Mouse (Mus musculus) adrenal gland, adult 2 months (tissue): Measurements from ENCODE around the gene Gm21887. TPM values are rescaled to one million over a fixed set of nuclear protein-coding genes. Genes with fewer than 3 reads are reported as not detected.
"Not testable (repeated sequence)": the region's sequence is repeated elsewhere in the genome, so short reads cannot be mapped to it uniquely, and the experiment has no call there.

Experiments used
- DNase-seq: peaks from one replicate; pipeline ENCODE4 v3.0.0; 2021
- polyA plus RNA-seq: library from polyadenylated mRNA; depleted of rRNA; stranded (reverse); fragments of >200 nt; gene quantifications from 2 replicates; pipeline ENCODE4 v1.2.3, GENCODE M21; 2012
- total RNA-seq, 2 experiments: library from RNA; stranded (reverse); gene quantifications; 2 replicates each; pipeline ENCODE4 v1.2.3; 2021

Gene Gm21887
- total and polyA plus RNA-seq, 3 experiments: 67.4 to 2,016 (median 241) TPM

GRCm38 (mm10) chrX:169997854-169998456, 11.5 kb upstream of the Gm21887 start:
- peak; percentile 100 for DNase-seq

GRCm38 (mm10) chrX:169998559-169999219, 10.8 kb upstream of the Gm21887 start:
- DNase-seq: not testable (repeated sequence)

- DNase-seq: peak; percentile 49
Observed at GRCm38 (mm10) chrX:169999226-169999883, 10.1 kb upstream of the Gm21887 start.

GRCm38 (mm10) chrX:169999912-170000641, 9.4 kb upstream of the Gm21887 start:
- DNase-seq: not testable (repeated sequence)

GRCm38 (mm10) chrX:170000642-170001387, 8.6 kb upstream of the Gm21887 start:
- not testable (repeated sequence) for DNase-seq

GRCm38 (mm10) chrX:170001388-170001695, 8.1 kb upstream of the Gm21887 start:
- not testable (repeated sequence) for DNase-seq

GRCm38 (mm10) chrX:170002510-170003197, 6.8 kb upstream of the Gm21887 start:
- peak; percentile 65 for DNase-seq

GRCm38 (mm10) chrX:170003536-170003935, 5.9 kb upstream of the Gm21887 start:
- DNase-seq: not testable (repeated sequence)

- not testable (repeated sequence) for DNase-seq
Observed at GRCm38 (mm10) chrX:170004236-170004635, 5.2 kb upstream of the Gm21887 start.

GRCm38 (mm10) chrX:170004793-170005192, 4.7 kb upstream of the Gm21887 start:
- not testable (repeated sequence) for DNase-seq

GRCm38 (mm10) chrX:170005194-170005593, 4.3 kb upstream of the Gm21887 start:
- peak; percentile 72 for DNase-seq

- DNase-seq: not testable (repeated sequence)
Observed at GRCm38 (mm10) chrX:170005695-170006297, 3.7 kb upstream of the Gm21887 start.

- DNase-seq: not testable (repeated sequence)
Observed at GRCm38 (mm10) chrX:170006694-170007247, 2.7 kb upstream of the Gm21887 start.

GRCm38 (mm10) chrX:170007375-170008178, 1.9 kb upstream of the Gm21887 start:
- DNase-seq: not testable (repeated sequence)

- DNase-seq: not testable (repeated sequence)
Observed at GRCm38 (mm10) chrX:170008179-170008467, 1.3 kb upstream of the Gm21887 start.

GRCm38 (mm10) chrX:170008584-170008983, 875 bp upstream of the Gm21887 start:
- not testable (repeated sequence) for DNase-seq

- DNase-seq: peak; percentile 100
Observed at GRCm38 (mm10) chrX:170009801-170010221, 352 bp downstream of the Gm21887 start.

- peak; percentile 71 for DNase-seq
Observed at GRCm38 (mm10) chrX:170010581-170011528, 1.4 kb downstream of the Gm21887 start.
